Mouse (Mus musculus) neural tube, embryonic 15.5 days (tissue): ENCODE results near the gene Itpk1. TPM values are rescaled to one million over a fixed set of nuclear protein-coding genes. Genes with fewer than 3 reads are reported as not detected.

Source experiments
- ATAC-seq: fragments of 200-750 bp; cut with Nextera tagmentation; 2 replicates; pipeline ENCODE4 v1.8.0; 2017; ENCODE audit warnings: mild to moderate bottlenecking, moderate TSS enrichment, moderate library complexity; ENCODE audit not compliant: low FRiP score
- H3K27ac ChIP-seq: fragments of 300-500 bp; sonication (generic); replicated peaks from 2 replicates; pipeline ENCODE4 v1.5.1; 2015; ENCODE audit warnings: mild to moderate bottlenecking, inconsistent platforms
- H3K27me3 ChIP-seq: fragments of 300-500 bp; sonication (generic); replicated peaks from 2 replicates; pipeline ENCODE4 v1.6.1; 2015; ENCODE audit warnings: inconsistent platforms
- H3K36me3 ChIP-seq: fragments of 300-500 bp; sonication (generic); 2 replicates; pipeline ENCODE4 v1.6.1; 2015; ENCODE audit warnings: inconsistent platforms
- H3K4me1 ChIP-seq: fragments of 300-500 bp; sonication (generic); 2 replicates; pipeline ENCODE4 v1.6.1; 2015; ENCODE audit warnings: inconsistent platforms
- H3K4me2 ChIP-seq: fragments of 300-500 bp; sonication (generic); 2 replicates; pipeline ENCODE4 v1.6.1; 2015; ENCODE audit warnings: inconsistent platforms, mild to moderate bottlenecking, moderate library complexity
- H3K4me3 ChIP-seq: fragments of 300-500 bp; sonication (generic); replicated peaks from 2 replicates; pipeline ENCODE4 v1.5.1; 2015; ENCODE audit warnings: mild to moderate bottlenecking, inconsistent platforms
- H3K9ac ChIP-seq: fragments of 300-500 bp; sonication (generic); replicated peaks from 2 replicates; pipeline ENCODE4 v1.6.1; 2015; ENCODE audit warnings: mild to moderate bottlenecking, inconsistent platforms
- H3K9me3 ChIP-seq: fragments of 300-500 bp; sonication (generic); replicated peaks from 2 replicates; pipeline ENCODE4 v1.6.1; 2016; ENCODE audit warnings: inconsistent platforms
- WGBS: fragments of 180-500 bp; shearing (Covaris S2); methylation state at CpG from one replicate; pipeline ENCODE4 v1.1.7; 2015; ENCODE audit warnings: mixed read lengths; 5-methylcytosine and 5-hydroxymethylcytosine counted together
- polyA plus RNA-seq: library from polyadenylated mRNA; unstranded; fragments of >200 nt; fragmentation: Nextera tagmentation; extraction: Ambion mirVana; gene quantifications from 2 replicates; pipeline ENCODE4 v1.2.1, GENCODE M21; 2015

Gene Itpk1
- polyA plus RNA-seq, 1 experiment from 2014 or later: 42.7 TPM

DNA sequence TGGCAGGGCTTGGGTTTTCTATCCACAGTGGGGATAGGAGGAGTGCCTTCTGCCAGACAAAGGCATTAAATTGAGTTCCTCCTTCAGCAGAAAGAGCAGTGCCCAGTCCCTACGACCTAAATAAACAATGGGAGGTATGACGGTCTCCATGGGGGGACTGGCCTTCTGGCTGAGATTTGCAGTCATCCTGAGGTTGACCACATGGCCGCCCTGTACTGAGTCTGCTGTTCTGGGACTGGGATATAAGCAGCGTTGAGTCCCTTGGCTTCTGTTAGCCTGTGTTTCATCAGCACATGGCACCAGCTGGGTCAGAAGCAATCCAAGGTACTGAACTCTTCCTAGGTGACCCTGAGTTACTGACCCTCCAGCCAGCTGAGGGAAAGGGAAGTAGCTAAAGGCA is 88.5 kb downstream of the Itpk1 start:
- Histone ChIP-seq H3K9me3 (no peaks in the 10 kb centered on the region), H3K27ac (no peak overlapping the region), H3K36me3 (no peaks in the 10 kb centered on the region), H3K4me1 (peaks cover 16% of the 10 kb centered on the region), H3K9ac (no peak overlapping the region), H3K4me2 (no peak overlapping the region), H3K27me3 (no peaks in the 10 kb centered on the region), H3K4me3 (no peak overlapping the region)
- ATAC-seq: no peak
- WGBS: 52% methylated on average over 4 of the region's 4 CpGs

DNA sequence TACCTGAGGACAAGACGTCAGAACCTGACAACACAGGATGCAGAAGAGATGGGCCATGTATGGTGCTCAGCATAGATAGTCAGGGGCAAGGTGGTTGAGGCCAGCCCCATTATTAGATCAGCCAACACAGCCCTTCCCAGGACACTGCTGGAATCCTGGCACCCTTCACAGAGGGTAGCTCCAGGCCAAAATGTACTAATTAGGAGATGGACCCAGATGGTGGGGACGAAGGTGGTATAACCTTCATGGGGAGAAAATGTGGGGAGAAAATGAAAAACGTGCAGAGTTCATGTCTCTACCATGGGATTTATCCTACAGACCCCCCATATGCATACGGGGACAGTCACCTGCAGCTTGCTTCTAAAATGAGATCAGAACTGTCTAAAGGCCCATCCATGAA is 91.3 kb downstream of the Itpk1 start:
- 87% methylated on average over 4 of the region's 4 CpGs for WGBS
- Histone ChIP-seq H3K27me3 (no peaks in the 10 kb centered on the region), H3K27ac (no peak overlapping the region), H3K4me1 (peaks cover 23% of the 10 kb centered on the region), H3K36me3 (0 out of 2 replicates have a peak, but pooled peaks cover 3% of the 10 kb centered on the region), H3K4me3 (no peak overlapping the region), H3K9ac (no peak overlapping the region), H3K4me2 (no peak overlapping the region), H3K9me3 (no peaks in the 10 kb centered on the region)
- ATAC-seq: no peak

DNA sequence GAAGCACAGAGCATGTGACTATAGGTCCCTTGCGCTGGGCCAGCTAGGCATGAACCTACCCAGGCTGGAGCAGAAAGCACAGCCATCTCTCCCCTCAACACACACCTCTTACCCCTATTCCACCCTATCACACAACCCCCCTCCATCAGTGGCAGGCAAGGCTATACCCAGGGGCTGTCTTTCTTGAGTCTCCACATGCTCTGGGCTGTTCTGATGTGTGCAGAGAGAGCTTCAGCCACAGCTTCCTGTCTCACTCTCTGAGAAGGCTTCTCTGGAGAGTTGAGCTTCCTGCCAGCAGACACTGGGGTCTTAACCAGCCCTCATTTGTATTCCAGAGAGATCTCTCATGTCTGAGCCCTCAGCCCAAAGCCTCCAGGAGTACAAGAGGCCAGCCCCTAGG is 92.3 kb downstream of the Itpk1 start:
- no peak for ATAC-seq
- H3K36me3 ChIP-seq: 0 out of 2 replicates have a peak, but pooled peaks cover 3% of the 10 kb centered on the region
- 92% methylated on average over 1 of the region's 1 CpGs for WGBS

DNA sequence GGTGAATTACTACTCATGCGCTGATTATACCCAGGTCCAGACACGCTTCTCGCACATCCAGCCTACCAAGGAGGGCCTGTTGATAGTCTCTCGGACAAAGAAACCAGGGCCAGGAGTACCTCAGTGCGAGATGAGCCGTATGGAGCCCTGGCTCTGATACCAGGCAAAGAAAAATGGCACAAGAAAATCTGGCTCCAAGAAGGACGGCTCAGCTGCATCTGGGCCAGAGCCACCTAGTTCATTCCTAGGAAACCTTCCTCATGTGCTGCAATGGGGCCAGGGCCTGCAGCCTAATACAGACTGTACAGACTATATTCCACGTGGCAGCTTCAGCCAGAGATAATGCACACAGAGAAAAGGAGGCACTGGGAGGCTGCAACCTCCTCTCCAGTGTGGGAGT is 93.8 kb downstream of the Itpk1 start:
- Histone ChIP-seq H3K36me3 (peaks cover 3% of the 10 kb centered on the region; the same call in 1 of the 2 replicates), H3K9ac (no peak overlapping the region), H3K27ac (no peak overlapping the region), H3K4me1 (peaks cover 16% of the 10 kb centered on the region), H3K4me2 (no peak overlapping the region), H3K9me3 (no peaks in the 10 kb centered on the region), H3K4me3 (no peak overlapping the region), H3K27me3 (no peaks in the 10 kb centered on the region)
- WGBS: 93% methylated on average over 8 of the region's 8 CpGs
- ATAC-seq: no peak

More for the DNA sequence above, 92.3 kb downstream of the Itpk1 start:
- no peak overlapping the region for H3K9ac ChIP-seq
- H3K27me3 ChIP-seq: no peaks in the 10 kb centered on the region
- H3K4me2 ChIP-seq: no peak overlapping the region
- H3K4me1 ChIP-seq: peaks cover 21% of the 10 kb centered on the region
- no peak overlapping the region for H3K4me3 ChIP-seq
- H3K27ac ChIP-seq: no peak overlapping the region
- H3K9me3 ChIP-seq: no peaks in the 10 kb centered on the region

DNA sequence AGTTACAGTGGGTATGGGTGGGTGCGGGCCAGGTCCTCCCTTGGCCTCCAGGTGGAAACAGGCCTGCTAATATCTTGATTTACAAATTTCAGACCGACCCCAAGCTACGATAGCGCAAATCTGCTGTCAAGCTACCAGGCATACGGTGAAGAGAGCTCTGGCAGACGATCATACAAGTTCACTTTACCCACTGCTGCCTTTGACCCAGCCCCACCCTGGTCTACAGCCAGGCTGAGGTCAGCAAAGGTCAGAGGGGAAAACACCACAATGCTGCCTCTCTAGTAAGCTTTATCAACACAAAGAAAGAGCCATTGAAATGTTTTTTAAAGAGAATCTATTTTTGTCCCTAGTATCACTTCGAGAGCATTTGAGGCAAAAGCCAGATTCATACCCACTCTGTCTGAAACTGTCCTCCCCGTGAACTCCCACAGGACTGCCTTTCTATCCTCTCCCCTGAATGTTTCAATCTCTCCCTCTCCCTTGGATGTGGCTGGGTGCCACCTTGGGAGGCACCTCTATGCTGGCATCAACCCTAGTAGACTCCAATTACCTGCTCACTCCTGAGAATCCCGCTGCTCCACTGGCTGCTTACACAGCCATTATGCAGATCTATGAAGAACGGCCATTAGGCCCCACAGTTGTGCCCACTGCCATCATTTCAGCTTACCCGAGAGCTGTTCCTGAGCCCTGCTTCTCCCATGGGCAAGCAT is 96.8 kb downstream of the Itpk1 start:
- ATAC-seq: no peak
- Histone ChIP-seq H3K27ac (peak overlapping the region; percentile 23; the same call in 1 of the 2 replicates), H3K4me3 (no peak overlapping the region), H3K27me3 (no peaks in the 10 kb centered on the region), H3K4me1 (peaks cover 16% of the 10 kb centered on the region), H3K4me2 (no peak overlapping the region), H3K36me3 (peaks cover 7% of the 10 kb centered on the region; the same call in 1 of the 2 replicates), H3K9me3 (no peaks in the 10 kb centered on the region), H3K9ac (no peak overlapping the region)
- 71% methylated on average over 11 of the region's 11 CpGs for WGBS

DNA sequence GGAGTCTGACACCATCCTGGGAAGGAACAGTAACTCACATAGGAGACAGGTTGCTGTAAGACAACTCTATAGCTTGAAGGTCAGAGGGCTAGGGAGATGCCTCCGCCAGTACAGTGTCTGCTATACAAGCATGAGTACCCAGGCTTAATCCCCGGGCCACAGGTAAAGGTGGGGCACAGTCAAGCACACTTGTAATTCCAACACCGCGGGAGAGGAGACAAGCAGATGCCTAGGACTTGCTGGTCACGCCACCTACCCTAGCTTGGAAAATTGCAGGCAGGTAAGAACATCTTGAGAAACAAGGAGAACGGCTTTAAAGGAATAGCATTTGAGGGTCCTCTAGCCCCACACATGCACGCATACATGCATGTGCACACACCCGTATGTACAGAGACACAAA is 97.7 kb downstream of the Itpk1 start:
- H3K36me3 ChIP-seq: peaks cover 7% of the 10 kb centered on the region; the same call in 1 of the 2 replicates
- no peak overlapping the region for H3K4me2 ChIP-seq
- H3K9me3 ChIP-seq: no peaks in the 10 kb centered on the region
- no peak for ATAC-seq
- no peak overlapping the region for H3K27ac ChIP-seq
- WGBS: 90% methylated on average over 8 of the region's 8 CpGs
- no peaks in the 10 kb centered on the region for H3K27me3 ChIP-seq
- peaks cover 22% of the 10 kb centered on the region for H3K4me1 ChIP-seq
- no peak overlapping the region for H3K9ac ChIP-seq
- H3K4me3 ChIP-seq: no peak overlapping the region

DNA sequence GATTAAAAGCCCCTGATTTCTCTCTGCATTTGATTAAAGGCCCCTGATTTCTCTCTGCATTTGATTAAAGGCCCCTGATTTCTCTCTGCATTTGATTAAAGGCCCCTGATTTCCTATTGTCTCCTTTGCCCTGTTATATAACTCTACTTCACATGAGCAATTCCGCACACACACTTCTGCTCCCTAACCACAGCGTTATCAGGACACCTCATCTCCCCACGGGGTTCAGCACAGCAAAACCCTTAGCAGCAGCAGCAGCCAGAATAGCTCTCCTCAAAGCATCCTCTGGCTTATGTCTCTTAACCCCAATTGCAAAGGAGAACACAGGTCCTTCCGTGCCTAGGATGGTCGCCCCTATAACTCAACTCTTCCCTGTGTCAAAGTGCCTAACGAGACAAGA is 99.1 kb downstream of the Itpk1 start:
- Histone ChIP-seq H3K9me3 (no peaks in the 10 kb centered on the region), H3K27ac (no peak overlapping the region), H3K27me3 (no peaks in the 10 kb centered on the region), H3K4me3 (no peak overlapping the region), H3K36me3 (peaks cover 6% of the 10 kb centered on the region; the same call in 1 of the 2 replicates), H3K9ac (no peak overlapping the region), H3K4me1 (peaks cover 35% of the 10 kb centered on the region), H3K4me2 (no peak overlapping the region)
- no peak for ATAC-seq
- WGBS: 87% methylated on average over 6 of the region's 6 CpGs

DNA sequence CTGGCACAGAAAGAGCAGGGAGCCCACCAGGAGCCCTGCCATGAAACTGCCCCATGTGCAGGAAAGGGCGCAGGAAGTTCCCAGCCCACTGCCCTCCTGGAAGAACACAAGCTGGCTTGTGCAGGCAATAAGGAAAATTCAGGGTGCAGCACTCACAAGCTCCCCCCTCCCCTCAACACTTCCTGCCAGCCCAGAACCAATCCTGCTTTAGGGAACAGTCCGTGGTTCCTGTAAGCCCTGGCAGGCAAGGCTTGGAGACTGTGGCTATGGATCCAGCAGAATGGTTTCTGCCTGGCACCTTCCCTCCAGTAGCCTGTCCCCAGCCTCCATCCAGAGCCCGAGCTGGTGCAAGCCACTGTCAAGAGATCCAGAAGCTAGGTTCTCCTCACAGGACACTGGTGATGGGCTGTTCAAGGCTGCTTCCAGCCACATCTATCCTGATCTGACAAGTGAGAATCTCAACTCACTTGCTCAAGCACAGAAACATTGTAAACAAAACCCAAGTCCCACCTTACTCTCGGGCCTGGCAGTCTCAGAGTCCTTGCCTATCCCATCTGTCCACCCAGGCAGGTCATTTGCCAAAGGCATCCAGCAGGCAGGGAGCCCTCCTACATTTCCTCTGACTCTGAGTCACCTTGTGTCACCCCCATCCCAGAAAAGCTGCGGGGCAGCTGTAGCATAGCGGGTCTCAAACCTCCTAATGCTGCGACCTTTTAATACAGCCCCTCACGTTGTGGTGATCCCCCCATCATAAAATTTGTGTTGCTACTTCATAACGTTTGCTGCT is 102.3 kb downstream of the Itpk1 start:
- Histone ChIP-seq H3K9me3 (no peaks in the 10 kb centered on the region), H3K36me3 (peaks cover 4% of the 10 kb centered on the region; the same call in 1 of the 2 replicates), H3K4me2 (no peak overlapping the region), H3K4me1 (peaks cover 38% of the 10 kb centered on the region), H3K27me3 (no peaks in the 10 kb centered on the region), H3K9ac (no peak overlapping the region), H3K27ac (no peak overlapping the region), H3K4me3 (no peak overlapping the region)
- 73% methylated on average over 9 of the region's 9 CpGs for WGBS
- no peak for ATAC-seq

DNA sequence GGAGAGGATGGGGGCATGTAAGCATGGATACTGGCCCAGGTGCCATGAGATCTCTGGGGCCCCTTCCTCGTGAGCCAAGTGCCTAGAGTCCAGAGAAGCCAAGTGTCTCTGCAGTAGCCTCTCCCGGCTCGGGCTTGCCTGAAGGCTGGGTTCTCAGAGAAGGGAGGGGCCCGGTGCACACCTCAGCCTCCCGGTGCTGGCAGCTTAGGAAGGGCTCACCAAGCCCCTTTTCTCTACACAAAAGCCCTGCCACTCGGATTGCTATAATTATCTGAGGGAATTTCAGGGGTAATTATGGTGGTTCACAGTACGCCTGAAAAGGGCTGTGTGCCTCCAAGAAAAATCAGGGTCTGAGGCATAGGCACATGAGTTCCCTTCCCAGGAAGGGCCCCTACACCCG is 102.9 kb downstream of the Itpk1 start:
- Histone ChIP-seq H3K4me3 (no peak overlapping the region), H3K27me3 (no peaks in the 10 kb centered on the region), H3K9ac (no peak overlapping the region), H3K4me1 (peaks cover 42% of the 10 kb centered on the region), H3K9me3 (no peaks in the 10 kb centered on the region), H3K36me3 (peaks cover 4% of the 10 kb centered on the region; the same call in 1 of the 2 replicates), H3K4me2 (no peak overlapping the region), H3K27ac (peak overlapping the region; percentile 11; the same call in 1 of the 2 replicates)
- WGBS: 16% methylated on average over 8 of the region's 8 CpGs
- ATAC-seq: no peak

DNA sequence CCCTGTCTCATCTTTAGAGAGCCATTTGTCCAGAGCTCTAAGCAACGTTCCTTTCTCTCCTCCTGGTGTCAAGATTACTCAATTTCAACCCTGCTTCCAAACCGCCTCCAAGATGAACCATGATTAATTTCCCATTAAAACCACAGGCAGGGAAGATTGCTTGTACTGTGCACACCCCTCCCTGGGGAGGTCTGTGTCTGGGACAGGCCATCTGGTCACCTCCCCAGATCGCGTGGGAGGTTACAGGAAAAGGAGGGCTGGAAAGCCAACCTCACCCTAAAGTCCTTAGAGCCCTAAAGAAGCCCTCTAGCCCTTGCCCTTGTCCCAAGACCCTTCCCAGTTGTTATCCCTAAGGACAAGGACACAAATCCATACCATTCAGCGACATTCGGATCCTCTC is 104.4 kb downstream of the Itpk1 start:
- Histone ChIP-seq H3K9ac (no peak overlapping the region), H3K4me1 (peaks cover 44% of the 10 kb centered on the region), H3K27ac (no peak overlapping the region), H3K9me3 (no peaks in the 10 kb centered on the region), H3K27me3 (no peaks in the 10 kb centered on the region), H3K4me2 (no peak overlapping the region), H3K4me3 (no peak overlapping the region), H3K36me3 (no peaks in the 10 kb centered on the region)
- no peak for ATAC-seq
- WGBS: 47% methylated on average over 6 of the region's 6 CpGs

DNA sequence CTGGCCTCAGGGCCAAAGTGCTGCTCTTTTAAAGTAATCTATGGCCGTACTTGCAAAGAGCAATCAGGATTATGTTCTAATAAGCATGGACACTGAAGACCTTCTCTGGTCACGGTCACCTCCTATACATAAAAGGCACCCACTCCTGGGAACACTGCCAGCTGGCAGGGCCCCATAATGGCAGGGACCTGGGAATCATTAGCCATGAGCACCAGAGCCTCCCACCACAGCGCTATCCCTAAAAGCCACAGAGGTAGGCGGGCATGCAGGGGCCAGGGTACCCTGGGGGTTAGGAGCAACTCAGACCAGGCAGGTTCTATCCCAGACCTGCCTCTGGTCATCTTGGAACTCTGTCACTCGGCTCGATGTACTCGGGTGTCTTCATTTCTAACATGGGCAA is 104.9 kb downstream of the Itpk1 start:
- Histone ChIP-seq H3K4me2 (no peak overlapping the region), H3K27ac (no peak overlapping the region), H3K4me1 (peaks cover 44% of the 10 kb centered on the region), H3K27me3 (no peaks in the 10 kb centered on the region), H3K9ac (no peak overlapping the region), H3K9me3 (no peaks in the 10 kb centered on the region), H3K4me3 (no peak overlapping the region), H3K36me3 (no peaks in the 10 kb centered on the region)
- 67% methylated on average over 7 of the region's 7 CpGs for WGBS
- ATAC-seq: no peak

DNA sequence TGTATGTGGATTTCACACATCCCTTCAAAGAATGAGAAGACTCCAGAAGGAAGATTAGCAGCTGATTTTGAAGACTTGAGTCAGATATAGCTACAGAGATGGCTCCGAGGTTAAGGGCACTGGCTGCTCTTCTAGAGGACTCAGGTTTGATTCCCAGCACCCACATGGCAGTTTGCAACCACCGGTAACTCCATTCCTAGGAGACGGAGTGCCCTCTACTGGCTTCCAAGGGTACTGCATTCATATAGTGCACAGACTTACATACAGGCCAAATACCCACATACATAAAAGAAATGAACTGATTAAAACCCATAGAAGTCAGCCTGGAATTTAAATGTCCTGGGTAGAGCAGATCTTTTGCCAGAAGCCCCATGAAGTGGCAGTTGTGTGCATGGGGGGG is 106.2 kb downstream of the Itpk1 start:
- Histone ChIP-seq H3K4me3 (no peak overlapping the region), H3K27ac (no peak overlapping the region), H3K9ac (no peak overlapping the region), H3K4me2 (no peak overlapping the region), H3K9me3 (no peaks in the 10 kb centered on the region), H3K27me3 (no peaks in the 10 kb centered on the region), H3K4me1 (peaks cover 57% of the 10 kb centered on the region), H3K36me3 (no peaks in the 10 kb centered on the region)
- ATAC-seq: no peak
- 99% methylated on average over 3 of the region's 3 CpGs for WGBS
